Mouse (Mus musculus) embryonic fibroblast, embryonic 13.5 days (primary cell): ENCODE results near the gene Il20rb.

ENCODE experiments used
- CTCF ChIP-seq: IDR thresholded peaks from 2 replicates; pipeline ENCODE4 v1.5.1; 2011; ENCODE audit warnings: mild to moderate bottlenecking, control low read depth, low read length, moderate library complexity, borderline replicate concordance; ENCODE audit not compliant: insufficient read depth
- POLR2A ChIP-seq: IDR thresholded peaks from 2 replicates; pipeline ENCODE4 v1.6.1; 2011; ENCODE audit warnings: low read depth, mild to moderate bottlenecking, control low read depth, low read length, moderate library complexity

DNA sequence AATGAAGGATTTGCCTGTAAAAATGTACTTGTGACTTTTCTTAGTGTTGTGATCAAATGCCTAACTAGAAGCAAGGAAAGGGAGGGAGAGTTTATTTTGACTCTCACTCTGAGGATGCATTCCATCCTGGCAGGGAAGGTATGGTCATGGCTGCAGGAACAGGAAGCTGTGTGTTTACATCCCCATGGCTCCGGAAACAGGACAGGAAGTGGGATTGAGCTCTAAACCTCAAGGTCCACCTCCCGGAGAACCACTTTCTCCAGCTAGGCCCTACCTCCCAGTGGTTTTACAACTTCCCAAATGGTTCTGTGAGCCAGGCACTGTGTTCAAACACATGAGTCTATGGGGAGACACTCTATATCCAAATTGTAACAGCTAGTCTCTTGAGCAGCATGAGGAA, 22.8 kb downstream of the Il20rb start:
- TF ChIP-seq CTCF (no peak), POLR2A (no peak)
